Mouse (Mus musculus) limb, embryonic 11.5 days (tissue): ENCODE results near the gene Rapgef2. TPM values are rescaled to one million over a fixed set of nuclear protein-coding genes. Genes with fewer than 3 reads are reported as not detected.

Source experiments
- ATAC-seq: fragments of 200-750 bp; cut with Nextera tagmentation; 2 replicates; pipeline ENCODE4 v1.8.0; 2017; ENCODE audit warnings: low read depth; ENCODE audit not compliant: insufficient number of reproducible peaks, low FRiP score, low TSS enrichment
- DNase-seq: peaks from one replicate; pipeline ENCODE4 v3.0.0-alpha.2; 2015; ENCODE audit warnings: low spot score
- H3K27ac ChIP-seq: fragments of 300-500 bp; sonication (generic); replicated peaks from 2 replicates; pipeline ENCODE4 v1.5.1; 2014; ENCODE audit warnings: low read depth, mild to moderate bottlenecking, low read length
- H3K27me3 ChIP-seq: fragments of 300-500 bp; sonication (generic); 2 replicates; pipeline ENCODE4 v1.6.1; 2014; ENCODE audit warnings: mild to moderate bottlenecking, low read length, mixed read lengths; ENCODE audit not compliant: control insufficient read depth, insufficient read depth
- H3K36me3 ChIP-seq: fragments of 300-500 bp; sonication (generic); 2 replicates; pipeline ENCODE4 v1.6.1; 2014; ENCODE audit warnings: mild to moderate bottlenecking, low read length, moderate library complexity, mixed read lengths; ENCODE audit not compliant: control insufficient read depth, insufficient read depth
- H3K4me1 ChIP-seq: fragments of 300-500 bp; sonication (generic); 2 replicates; pipeline ENCODE4 v1.6.1; 2014; ENCODE audit warnings: low read length, mixed read lengths; ENCODE audit not compliant: control insufficient read depth, insufficient read depth
- H3K4me2 ChIP-seq: fragments of 300-500 bp; sonication (generic); 2 replicates; pipeline ENCODE4 v1.6.1; 2014; ENCODE audit warnings: low read depth, mild to moderate bottlenecking, moderate library complexity; ENCODE audit not compliant: severe bottlenecking
- H3K4me3 ChIP-seq: fragments of 300-500 bp; sonication (generic); 2 replicates; pipeline ENCODE4 v1.5.1; 2014; ENCODE audit warnings: low read depth, low read length
- H3K9ac ChIP-seq: fragments of 300-500 bp; sonication (generic); 2 replicates; pipeline ENCODE4 v1.6.1; 2014; ENCODE audit warnings: mild to moderate bottlenecking, low read length
- H3K9me3 ChIP-seq: fragments of 300-500 bp; sonication (generic); 2 replicates; pipeline ENCODE4 v1.6.1; 2016; ENCODE audit warnings: low read length; ENCODE audit not compliant: control insufficient read depth
- WGBS: fragments of 180-500 bp; shearing (Covaris S2); extraction: QIAGEN DNeasy Blood & Tissue Kit; methylation state at CpG from one replicate; pipeline ENCODE4 v1.1.7; 2014; 5-methylcytosine and 5-hydroxymethylcytosine counted together
- polyA plus RNA-seq: library from polyadenylated mRNA; unstranded; fragments of >200 nt; fragmentation: Nextera tagmentation; extraction: Ambion mirVana; gene quantifications from 2 replicates; pipeline ENCODE4 v1.2.1, GENCODE M21; 2014

Gene Rapgef2
- polyA plus RNA-seq, 1 experiment from 2014 or later: 5.6 TPM

DNA sequence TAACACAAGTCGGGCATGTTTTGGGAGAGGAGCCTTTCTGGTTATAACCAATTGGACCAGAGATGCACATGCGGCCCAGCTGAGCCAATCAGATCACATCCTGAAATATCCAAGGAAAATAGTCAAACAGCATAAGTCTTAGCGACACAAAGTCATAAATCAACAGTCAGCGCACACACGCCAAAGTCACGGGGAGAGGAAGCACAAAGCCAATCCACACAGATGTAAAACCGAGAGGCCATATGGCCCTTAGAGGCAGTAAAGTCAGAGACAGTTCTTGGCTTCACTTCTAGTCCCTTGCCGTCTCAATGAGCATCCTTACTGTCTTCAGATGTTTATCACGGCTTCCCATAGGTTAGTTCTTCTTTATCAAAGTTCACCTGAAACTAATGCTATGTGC is 91.0 kb downstream of the Rapgef2 start:
- DNase-seq: no peak
- Histone ChIP-seq H3K4me3 (no peak overlapping the region), H3K4me2 (no peak overlapping the region), H3K9ac (no peak overlapping the region), H3K36me3 (no peaks in the 10 kb centered on the region), H3K27ac (no peak overlapping the region), H3K9me3 (no peaks in the 10 kb centered on the region), H3K4me1 (no peaks in the 10 kb centered on the region), H3K27me3 (no peaks in the 10 kb centered on the region)
- ATAC-seq: no peak
- WGBS: 82% methylated on average over 9 of the region's 9 CpGs

- Histone ChIP-seq H3K27me3 (no peaks in the 10 kb centered on the region), H3K4me3 (no peak overlapping the region), H3K4me2 (no peak overlapping the region), H3K9ac (no peak overlapping the region), H3K4me1 (no peaks in the 10 kb centered on the region), H3K9me3 (no peaks in the 10 kb centered on the region), H3K27ac (no peak overlapping the region), H3K36me3 (no peaks in the 10 kb centered on the region)
- DNase-seq (no peak), ATAC-seq (no peak)
- 86% methylated on average over 8 of the region's 8 CpGs for WGBS
Measured at GRCm38 (mm10) chr3:79194111-79194793, 92.1 kb downstream of the Rapgef2 start.

- 69% methylated on average over 4 of the region's 4 CpGs for WGBS
Measured at GRCm38 (mm10) chr3:79193001-79193400, 93.3 kb downstream of the Rapgef2 start.

DNA sequence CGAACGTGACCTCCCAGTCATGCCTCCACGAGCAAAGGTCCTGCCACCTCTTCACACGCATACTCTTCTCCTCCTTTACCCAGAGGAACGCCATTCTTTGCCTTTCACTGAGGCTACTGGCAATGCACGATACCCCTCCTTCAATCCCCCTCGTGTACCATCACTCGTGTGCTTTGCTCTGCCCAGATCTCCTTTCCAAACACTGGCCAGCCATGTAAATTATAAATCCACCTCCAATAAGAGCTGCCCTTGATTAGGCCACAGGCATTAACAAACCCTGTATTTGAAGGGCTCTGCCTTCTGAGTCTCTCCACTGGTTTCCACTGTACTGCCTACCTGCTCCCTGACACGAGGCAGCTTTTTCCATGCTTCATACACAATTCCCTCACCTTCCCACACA is 94.3 kb downstream of the Rapgef2 start:
- H3K27ac ChIP-seq: no peak overlapping the region
- H3K4me3 ChIP-seq: no peak overlapping the region
- H3K4me1 ChIP-seq: no peaks in the 10 kb centered on the region
- ATAC-seq (no peak), DNase-seq (no peak)
- H3K4me2 ChIP-seq: no peak overlapping the region
- H3K27me3 ChIP-seq: no peaks in the 10 kb centered on the region
- H3K36me3 ChIP-seq: no peaks in the 10 kb centered on the region
- no peak overlapping the region for H3K9ac ChIP-seq
- H3K9me3 ChIP-seq: no peaks in the 10 kb centered on the region
- WGBS: 85% methylated on average over 9 of the region's 9 CpGs

More at GRCm38 (mm10) chr3:79193001-79193400, 93.3 kb downstream of the Rapgef2 start:
- H3K4me3 ChIP-seq: no peak overlapping the region
- H3K9ac ChIP-seq: no peak overlapping the region
- H3K27me3 ChIP-seq: no peaks in the 10 kb centered on the region
- H3K4me2 ChIP-seq: no peak overlapping the region
- no peaks in the 10 kb centered on the region for H3K4me1 ChIP-seq
- DNase-seq (no peak), ATAC-seq (no peak)
- no peaks in the 10 kb centered on the region for H3K9me3 ChIP-seq
- H3K27ac ChIP-seq: no peak overlapping the region
- H3K36me3 ChIP-seq: no peaks in the 10 kb centered on the region

DNA sequence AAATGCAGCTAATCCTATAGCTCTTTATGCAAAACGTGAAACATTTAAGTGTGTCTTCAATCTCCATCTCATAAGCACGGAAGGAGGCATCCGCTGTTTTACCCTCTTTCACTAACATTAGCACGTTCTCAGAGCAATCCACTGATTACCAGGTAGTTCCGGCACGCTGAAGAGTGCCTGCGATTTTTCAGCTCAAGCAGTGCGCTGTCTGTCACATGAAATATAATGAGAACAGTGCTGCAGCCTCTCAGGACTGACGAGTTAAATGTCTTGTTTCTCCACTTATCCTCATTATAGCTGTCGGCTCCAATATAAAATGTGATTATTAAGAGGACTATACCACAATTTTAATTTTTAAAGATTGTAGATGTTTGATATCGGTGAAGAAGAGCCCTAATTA is 94.8 kb downstream of the Rapgef2 start:
- no peak overlapping the region for H3K4me2 ChIP-seq
- no peak for DNase-seq
- H3K27ac ChIP-seq: no peak overlapping the region
- WGBS: 87% methylated on average over 11 of the region's 11 CpGs
- no peak overlapping the region for H3K4me3 ChIP-seq
- H3K27me3 ChIP-seq: no peaks in the 10 kb centered on the region
- no peak overlapping the region for H3K9ac ChIP-seq
- H3K9me3 ChIP-seq: no peaks in the 10 kb centered on the region
- no peaks in the 10 kb centered on the region for H3K4me1 ChIP-seq
- no peak for ATAC-seq
- no peaks in the 10 kb centered on the region for H3K36me3 ChIP-seq

DNA sequence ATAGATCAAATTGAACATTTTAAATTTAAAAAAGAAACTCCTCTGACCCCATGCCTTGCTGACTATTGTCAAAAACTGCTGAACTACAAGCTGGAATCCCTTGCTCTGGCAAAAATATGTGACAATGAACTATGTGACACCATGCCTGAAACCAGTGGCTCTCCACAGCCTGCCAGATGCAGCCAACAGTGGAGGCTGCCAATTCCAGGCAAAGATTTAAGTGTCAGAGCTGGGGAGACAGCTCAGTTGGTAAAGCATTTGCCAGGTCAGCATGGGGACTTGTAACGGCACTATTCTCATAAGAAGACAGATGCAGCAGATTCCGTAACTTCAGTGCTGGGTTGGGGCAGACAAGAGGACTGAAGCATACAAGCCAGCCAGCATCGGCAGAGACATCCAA is 95.9 kb downstream of the Rapgef2 start:
- no peak for DNase-seq
- Histone ChIP-seq H3K9ac (no peak overlapping the region), H3K4me1 (no peaks in the 10 kb centered on the region), H3K4me3 (no peak overlapping the region), H3K9me3 (no peaks in the 10 kb centered on the region), H3K27ac (no peak overlapping the region), H3K4me2 (no peak overlapping the region), H3K27me3 (no peaks in the 10 kb centered on the region), H3K36me3 (no peaks in the 10 kb centered on the region)
- 92% methylated on average over 3 of the region's 3 CpGs for WGBS
- ATAC-seq: no peak

DNA sequence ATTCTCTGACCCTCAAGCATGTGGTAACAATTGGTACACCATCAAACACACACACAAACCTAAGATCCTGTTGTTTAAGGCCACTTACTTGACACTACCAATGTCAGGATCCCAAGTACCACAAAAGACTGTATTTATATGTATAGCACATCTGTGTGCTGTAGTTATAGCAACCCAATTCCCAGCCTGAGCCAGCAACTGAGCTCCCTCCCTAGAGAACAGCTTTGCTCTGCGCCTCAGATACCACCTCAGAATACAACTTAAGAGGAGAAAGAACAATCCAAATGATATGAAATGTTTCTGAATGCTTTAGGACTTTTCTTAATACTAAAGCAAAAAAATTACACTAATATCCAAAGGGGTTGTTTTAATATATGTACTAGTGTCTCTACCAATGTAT is 98.4 kb downstream of the Rapgef2 start:
- Histone ChIP-seq H3K9me3 (no peaks in the 10 kb centered on the region), H3K4me1 (no peaks in the 10 kb centered on the region), H3K9ac (no peak overlapping the region), H3K27me3 (no peaks in the 10 kb centered on the region), H3K36me3 (no peaks in the 10 kb centered on the region), H3K4me2 (no peak overlapping the region), H3K27ac (no peak overlapping the region), H3K4me3 (no peak overlapping the region)
- WGBS: 86% methylated on average over 1 of the region's 1 CpGs
- DNase-seq (no peak), ATAC-seq (no peak)

DNA sequence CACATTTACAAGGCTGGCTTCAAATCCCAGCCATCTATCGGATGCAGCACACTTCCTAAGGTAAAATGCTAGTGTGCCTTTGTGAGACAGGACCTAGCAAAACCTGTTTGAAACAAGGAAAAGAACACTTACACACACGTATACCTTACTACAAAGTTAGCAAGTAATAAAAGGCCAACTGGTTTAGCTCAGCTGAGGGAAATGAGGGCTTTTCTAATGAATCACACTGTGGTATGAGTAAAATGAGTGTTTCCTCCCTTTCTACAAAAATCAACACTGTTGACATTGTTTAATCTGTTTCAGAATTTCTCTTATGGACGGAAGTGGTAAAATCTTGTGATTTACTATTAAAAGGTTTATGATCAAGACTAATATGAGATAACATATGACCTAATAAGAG is 104.0 kb downstream of the Rapgef2 start:
- H3K27ac ChIP-seq: no peak overlapping the region
- 56% methylated on average over 3 of the region's 3 CpGs for WGBS
- H3K4me2 ChIP-seq: no peak overlapping the region
- ATAC-seq: no peak
- peaks cover 18% of the 10 kb centered on the region for H3K4me1 ChIP-seq
- no peak overlapping the region for H3K4me3 ChIP-seq
- no peak for DNase-seq
- H3K27me3 ChIP-seq: no peaks in the 10 kb centered on the region
- H3K36me3 ChIP-seq: no peaks in the 10 kb centered on the region
- no peak overlapping the region for H3K9ac ChIP-seq
- no peaks in the 10 kb centered on the region for H3K9me3 ChIP-seq
